Mouse (Mus musculus): ENCODE data around the gene 1700020L24Rik.
A peak's percentile ranks its signal among the peaks of the same experiment; 100 is the strongest.

Gene 1700020L24Rik

DNA sequence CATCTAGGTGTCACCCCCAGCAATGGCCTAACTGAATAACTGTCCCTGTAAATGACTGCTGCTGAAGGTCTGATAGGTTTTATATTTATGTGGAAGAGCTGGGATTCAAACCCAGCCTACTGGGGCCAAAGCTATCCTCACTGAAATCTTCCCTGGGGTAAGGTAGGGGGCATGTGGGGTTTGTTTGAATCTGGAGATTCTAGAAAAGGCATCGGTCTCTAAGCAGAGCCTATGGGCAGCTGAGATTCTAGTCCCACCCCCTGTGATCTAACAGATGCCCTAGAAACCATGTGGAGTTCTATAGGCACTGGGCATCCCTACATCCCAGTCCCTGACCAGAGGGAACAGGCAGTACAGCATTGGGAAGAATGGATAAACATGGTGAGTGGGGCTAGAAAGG, at the start of gene 1700020L24Rik:
TSS of gene 1700020L24Rik (plus strand) at position 301 of the 400 bp plus-strand sequence.
- DNase-seq: no peak

DNA sequence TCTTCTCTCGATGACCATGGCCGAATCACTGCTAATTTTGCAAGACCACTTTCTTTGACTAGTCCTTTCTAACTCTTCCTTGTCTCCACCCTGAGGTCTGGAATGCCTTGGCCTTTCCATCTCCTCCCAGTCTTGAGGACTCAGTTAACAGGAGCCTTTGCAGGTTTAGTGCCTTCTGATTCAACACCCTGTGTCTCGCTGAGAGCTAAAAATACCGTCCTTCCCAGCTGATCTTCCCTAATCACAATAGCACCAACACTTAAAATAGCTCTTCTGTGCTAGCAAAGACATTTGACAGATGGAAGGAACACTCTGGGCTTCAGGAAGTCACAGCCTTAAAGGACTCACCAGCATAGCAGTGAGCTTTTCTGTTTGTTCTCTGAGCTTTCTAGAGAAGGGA, 44.4 kb upstream of the 1700020L24Rik start:
- peak; percentile 63 for DNase-seq

DNA sequence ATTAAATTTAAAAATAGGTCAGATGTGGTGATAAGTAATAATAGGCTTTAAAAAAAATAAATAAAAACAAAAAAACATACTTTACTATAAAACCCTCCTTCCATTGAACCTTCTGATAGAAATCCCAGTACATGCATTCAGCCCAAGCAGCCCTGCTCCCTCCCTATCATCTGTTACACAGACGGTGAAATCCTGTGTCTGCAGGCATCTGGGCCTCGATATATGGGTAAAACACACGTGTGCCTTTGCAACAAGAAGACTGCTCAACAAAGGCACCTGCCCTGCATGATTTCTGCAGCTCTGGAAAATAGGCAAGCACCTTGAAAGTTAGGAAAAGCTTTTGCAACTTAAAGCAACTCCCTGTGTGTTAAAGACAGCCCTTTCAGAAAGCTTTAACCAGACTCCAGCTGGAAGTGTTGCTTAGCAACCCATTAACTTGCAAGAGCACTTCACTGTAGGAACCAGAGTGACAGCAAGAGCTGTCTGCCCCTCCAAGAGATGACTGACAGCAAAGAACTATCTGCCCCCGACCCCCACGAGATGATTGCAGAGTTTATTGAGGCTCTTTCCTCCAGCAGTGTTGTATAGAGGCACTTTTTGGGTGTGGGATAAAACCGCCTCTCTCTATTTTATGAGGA, 42.6 kb upstream of the 1700020L24Rik start:
- no peak for DNase-seq

DNA sequence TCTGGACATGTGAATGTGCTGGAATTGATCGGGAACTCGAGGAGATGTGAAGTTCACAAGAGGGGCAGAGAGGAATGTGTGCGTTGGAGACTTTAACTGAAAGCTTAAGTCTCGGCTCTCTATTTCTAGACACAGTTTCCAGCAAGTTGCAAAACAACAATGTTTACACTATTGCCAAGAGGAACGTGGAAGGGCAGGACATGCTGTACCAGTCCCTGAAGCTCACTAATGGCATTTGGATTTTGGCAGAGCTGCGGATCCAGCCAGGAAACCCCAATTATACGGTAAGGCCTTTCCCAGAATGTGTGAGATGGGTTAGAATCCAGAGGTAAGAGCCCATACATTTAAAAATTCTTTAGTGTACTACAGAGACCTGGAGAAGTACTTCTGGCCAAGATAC, 39.9 kb upstream of the 1700020L24Rik start:
- no peak for DNase-seq

DNA sequence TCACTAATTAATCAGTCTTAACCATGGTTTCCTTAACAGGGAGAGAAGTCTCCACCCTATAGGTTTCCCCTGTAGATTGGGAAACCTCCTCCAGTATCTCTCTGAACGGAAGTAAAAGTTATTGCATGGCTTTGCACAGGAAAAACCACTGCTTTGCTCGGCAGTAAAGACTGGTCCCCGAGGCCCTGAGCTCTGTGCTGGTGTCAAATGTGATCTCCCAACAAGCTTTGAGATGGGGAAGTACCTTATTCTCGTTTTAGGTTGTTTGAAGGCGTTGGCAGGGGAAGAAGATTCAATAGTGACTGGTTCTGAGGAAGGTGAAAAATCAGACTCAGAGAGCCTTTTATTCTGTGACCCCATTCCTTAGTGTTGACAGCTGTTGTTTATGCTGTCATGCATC, 38.8 kb upstream of the 1700020L24Rik start:
- DNase-seq: no peak

DNA sequence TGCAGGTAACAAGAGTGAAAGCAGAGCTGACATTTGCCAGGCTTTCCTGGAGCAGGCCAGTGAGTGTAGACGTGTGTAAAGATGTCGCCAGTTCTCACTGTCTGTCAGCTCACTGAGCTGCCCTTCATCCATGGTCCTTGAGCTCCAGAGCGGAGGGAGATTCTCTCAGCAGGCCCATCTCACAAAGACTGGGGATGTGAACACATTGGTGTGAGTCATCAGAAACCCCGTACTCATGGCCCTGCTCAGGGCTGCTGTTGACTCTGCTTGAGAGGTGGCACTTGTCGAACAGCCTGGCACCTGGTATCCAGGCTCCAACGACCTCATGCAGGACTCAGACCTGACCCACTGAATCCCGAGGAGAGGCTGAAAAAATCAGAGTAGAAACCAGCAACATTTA, 33.7 kb upstream of the 1700020L24Rik start:
- DNase-seq: no peak

DNA sequence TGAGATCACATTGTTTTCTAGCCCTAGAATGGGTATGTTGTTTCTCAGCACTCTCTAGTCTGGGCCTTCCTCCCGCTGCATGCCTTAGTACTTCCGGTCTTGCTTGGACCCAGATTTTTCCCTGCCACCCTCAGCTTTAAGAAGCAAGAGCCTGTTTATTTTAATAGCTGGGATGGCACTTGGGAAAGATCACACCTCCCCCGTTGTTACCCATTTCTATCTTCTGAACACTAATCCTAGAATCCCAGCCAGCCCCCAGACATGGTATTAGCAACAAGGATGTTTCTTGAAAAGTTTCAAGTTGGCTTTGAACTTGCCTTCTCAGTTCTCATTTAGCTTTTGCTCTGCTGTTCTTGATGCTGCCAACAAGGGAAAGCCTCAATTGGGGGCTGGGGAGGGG, 31.1 kb upstream of the 1700020L24Rik start:
- no peak for DNase-seq

DNA sequence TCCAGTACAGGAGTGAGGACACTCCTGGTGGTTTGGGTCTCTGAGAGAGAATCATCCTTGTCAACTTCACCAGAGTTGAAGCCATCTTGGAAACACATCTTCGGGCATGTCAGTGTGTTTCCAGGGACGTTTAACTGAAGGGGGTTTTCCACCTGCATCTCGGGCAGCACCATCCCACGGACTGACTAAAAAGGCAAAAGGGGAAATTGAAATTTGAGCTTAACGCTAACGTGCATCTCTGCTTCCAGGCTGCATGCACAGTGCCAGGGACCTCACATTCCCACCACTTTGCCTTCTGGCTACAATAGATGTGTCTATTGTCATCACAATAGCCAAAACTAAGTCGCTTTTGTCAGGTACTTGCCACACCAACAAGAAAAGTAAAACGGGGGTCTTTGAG, 29.2 kb upstream of the 1700020L24Rik start:
- no peak for DNase-seq

DNA sequence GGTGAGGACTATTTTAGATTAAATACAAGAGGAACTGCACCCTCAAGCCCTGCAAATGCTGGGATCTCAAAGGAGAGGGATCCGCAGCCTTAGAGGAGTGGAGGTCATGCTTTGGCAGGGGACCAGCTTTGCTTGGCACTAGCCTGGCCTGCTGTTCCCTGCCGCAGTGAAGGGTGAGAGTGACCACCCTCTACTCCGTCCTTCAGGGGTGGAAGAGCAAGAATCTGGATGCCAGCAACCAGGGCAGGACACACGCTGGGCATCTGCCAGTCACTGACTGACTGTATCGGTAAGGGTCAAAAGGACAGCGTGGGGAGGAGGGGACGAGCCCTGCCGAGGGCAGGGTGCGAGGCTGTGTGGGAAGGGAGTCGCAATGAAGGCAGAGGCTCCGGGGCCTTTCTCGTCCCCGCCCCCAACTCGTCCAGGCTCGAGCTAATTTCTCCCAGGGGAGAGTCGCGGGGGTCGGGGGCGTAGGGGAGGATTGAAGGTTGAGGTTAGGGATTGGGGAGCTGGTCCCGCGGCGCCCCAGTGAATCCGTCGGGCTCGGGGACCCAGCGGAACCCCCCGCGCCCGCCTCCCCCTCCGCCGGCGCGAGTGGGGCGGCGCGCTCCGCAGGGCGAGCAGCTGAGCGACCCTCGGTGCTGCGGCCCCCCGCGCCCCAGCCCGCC, 28.3 kb upstream of the 1700020L24Rik start, which contains the start of gene Rasl10b:
TSS of gene Rasl10b (plus strand) at position 51 of the 668 bp plus-strand sequence.
- no peak for DNase-seq

DNA sequence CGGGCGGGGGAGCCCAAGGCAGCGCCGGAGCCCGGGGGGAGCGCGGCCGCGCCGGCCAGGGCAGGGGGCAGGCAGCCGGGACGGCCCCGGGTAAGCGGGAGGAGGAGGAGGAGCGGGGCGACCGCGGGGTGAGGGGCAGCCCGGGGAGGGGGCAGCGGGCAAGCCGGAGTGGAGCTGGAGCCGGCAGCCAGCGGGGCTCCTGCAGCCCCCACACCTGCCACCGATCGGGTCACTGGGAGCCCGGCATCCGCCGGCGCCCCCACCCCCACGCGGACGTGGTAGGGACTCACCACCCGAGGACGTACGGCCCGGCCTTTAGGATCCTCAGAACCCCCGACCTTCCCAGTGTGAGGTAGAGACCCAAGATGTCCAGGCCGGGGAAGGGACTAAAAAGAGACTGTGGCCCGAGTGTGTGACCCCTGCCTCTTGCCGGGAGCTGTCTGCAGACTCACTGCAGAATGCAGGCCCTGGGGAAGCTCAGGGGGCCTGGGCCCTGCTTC, 27.6 kb upstream of the 1700020L24Rik start:
- DNase-seq: no peak

DNA sequence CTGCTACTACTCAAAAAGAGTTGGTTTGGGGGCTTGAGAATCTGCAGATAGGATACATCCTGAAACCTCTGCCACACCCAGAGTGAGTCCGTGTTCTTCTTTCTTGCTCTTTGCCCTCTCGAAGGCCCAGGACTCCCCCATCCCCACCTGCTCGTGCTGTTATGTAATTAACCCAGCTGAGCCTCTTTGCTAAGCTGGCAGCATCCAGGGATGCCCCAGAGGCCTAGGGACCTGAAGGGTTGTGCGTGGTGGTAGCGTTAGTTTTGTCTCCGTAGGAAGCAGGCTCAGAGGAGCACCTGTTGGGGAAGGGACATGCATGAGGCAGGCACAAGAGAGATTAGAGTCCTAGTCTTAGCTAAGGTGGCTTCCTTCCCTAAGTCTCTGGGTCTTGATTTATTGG, 27.0 kb upstream of the 1700020L24Rik start:
- no peak for DNase-seq

DNA sequence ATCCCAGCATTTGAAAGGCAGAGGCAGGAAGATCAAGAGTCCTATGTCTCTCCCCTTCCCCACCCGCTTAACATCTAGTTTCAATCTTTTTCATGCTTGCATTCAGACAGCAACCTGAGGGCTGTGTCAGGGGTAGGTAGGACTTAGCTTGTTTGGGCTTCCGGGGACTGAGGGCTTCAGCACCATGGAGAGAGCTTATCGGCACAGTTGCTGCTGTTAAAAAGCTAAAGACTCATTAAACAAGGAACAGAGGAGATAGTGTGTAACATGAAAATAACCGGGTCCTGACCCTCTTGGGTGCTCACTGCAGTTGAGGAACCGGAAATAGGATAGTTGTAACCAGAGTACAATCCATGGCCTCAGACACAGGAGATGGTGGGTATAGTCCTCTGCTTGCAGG, 20.4 kb upstream of the 1700020L24Rik start:
- DNase-seq: no peak

DNA sequence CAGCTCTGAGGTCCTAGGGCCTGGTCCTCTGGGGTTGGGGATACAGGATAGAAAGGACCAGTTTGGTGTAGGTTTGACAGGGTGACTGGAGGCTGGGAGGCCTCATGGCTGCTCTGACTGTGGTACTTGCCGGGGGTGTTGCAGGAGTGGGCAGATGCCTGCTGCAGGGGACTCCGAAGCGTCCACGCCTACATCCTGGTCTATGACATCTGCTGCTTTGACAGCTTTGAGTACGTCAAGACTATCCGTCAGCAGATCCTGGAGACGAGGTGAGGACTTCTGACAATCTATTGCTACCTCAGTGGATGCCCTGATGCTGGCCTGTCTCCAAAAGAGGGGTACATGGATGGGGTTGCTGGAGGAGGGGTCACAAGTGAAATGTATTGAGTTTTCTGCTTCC, 19.8 kb upstream of the 1700020L24Rik start:
- peak; percentile 64 for DNase-seq

DNA sequence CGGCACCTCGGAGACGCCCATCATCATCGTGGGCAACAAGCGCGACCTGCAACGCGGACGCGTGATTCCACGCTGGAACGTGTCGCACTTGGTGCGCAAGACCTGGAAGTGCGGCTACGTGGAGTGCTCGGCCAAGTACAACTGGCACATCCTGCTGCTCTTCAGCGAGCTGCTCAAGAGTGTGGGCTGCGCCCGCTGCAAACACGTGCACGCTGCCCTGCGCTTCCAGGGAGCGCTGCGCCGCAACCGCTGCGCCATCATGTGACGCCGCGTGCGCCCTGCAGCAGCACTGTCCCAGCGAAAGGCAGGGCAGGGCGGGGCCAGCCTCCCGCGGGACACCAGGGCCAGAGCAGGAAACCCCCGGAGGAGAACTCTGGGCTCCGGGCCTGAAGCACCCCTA, 18.9 kb upstream of the 1700020L24Rik start:
- peak; percentile 82 for DNase-seq

DNA sequence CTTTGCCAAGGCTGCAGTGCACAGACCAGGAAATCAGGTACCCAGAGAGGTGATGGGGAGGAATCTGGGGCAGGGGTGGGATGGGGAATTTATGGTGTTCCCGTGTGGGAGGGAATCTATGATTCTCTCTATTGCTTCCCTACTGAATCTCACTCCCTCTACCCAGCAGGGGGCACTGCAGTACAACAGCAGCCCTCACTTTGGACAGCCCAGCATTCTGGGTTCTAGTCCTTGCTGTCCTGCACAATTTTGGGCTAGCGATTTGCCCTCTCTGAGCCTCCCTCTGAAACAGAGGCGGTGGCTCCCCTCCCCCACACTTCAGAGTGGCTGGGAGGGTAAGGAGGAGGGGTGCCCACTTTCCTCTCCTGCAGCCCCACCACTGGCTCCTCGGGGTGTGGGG, 17.1 kb upstream of the 1700020L24Rik start:
- DNase-seq: no peak

DNA sequence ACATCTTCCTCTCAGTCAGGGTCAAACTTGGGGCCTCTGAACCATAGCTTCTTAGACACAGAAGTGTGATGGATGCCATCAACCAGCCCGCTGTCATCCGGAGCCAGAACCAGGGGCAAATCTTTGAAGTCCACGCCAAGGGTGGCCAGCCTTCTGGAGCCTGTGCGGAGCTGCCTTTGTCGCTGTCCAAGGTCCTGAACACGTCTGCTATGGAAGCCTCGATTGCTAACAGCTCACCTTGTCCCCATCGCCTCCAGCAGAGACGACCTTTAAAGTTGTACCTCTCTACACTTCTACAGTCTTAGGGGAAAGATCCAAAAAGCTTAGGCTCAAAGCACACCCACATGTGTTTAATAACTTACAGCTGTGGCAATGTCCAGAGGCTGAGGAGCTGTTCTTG, 16.2 kb upstream of the 1700020L24Rik start:
- no peak for DNase-seq

DNA sequence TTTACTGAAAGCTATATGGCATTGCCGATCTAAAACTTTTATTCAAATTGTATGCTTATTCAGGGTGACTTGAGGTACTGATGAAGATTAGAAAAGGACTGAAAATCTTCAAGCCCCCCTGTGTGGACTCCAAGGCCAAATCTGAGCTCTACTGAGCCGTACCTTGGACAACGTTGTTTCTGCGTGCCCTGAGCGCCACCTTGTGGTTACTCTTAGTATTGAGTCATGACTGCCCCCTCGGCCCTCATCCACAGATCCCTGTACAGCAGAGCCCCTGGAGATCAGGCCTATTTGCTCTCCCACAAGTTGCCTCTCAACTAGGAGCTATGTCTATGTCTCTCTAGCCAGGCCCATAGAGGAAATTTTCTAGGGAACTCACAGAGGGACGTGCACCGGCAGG, 12.8 kb upstream of the 1700020L24Rik start:
- DNase-seq: peak; percentile 70

DNA sequence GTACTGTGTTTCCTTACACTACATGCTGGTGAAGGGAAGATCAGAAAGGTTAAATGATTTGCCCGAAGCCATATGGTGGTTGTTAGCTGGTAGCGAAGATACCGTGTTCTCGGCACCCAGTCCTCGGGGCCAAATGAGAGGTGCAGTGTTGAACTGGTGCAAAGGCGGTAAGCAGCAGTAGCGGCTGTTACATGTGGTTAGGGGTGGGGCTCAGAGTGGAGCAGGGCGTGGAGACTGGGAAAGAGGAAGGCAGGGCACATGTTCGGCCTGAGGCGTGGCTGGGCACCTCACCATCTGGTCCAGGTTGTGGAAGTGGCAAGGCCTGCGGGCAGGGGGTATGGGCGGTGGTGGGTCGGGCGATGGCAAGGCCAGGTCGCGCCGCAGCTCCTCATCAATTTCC, 10.5 kb upstream of the 1700020L24Rik start:
- DNase-seq: no peak

DNA sequence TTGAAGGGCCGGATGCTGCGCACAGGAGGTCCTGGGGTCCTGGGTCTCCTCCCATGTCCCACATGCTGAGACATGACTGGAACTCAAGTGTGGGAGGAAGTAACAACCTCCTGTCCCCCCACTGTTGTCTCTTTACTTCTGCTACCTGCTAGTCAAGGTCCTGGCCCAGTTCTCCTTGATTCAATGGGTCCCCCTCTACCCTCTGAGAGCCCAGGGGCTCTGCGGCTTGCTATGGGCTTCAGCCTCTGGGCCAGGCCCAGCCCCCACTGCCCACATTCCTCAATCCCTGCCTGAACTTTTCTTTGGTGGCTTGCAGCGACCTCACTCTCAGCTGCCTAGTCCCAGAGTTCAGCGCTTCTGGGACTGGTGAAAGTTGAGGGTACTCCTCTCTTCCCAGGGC, 8.1 kb upstream of the 1700020L24Rik start, which contains the start of gene Gas2l2:
TSS of gene Gas2l2 (minus strand) at position 101 of the 400 bp plus-strand sequence.
- no peak for DNase-seq

DNA sequence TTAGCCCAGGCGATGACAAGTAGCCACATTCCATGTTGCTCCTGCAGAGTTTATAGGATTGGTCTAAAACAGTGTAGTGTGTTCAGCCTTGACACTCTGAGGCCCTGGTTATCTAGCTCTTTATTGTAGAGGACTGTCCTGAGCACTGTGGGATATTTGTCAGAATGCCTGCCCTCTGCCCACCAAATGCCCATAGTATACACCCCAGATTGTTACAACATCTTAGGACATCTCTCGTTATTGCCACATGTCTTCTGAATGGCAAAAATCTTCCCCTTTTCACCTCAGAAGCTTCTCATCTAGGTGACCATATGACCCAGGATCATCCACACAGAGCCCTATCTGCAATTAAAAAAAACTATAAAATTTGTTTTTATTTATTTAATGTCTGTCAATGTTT, 4.9 kb upstream of the 1700020L24Rik start:
- DNase-seq: no peak

DNA sequence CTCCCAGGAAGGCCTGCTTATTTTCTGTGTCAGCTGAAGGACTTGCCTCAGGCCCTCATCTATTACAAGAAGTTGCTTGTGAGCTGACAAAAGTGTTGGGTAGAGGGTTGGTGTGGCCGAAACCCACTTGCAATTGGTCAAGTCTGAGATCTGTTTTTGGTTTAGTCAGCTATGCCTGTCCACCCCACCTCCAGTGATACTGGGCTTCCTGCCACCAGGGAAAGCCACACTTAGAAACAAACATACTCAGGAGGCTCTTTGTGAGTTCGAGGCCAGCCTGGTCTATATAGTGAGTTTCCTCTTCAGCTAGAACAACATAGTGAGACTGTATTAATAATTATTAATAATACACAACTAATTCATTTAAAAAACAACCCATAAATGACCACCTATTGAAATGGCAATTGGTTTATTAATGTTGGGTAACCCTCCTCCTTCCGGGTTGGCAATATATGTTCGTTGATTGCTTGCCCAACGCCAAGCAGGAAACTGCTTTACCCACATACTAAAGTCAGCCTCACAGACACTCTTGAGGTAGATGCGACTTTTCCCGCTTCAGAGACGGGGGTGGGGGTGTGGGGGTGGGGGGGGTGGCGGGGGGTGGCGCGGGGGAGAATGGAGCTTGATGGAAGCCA, 2.1 kb downstream of the 1700020L24Rik start:
- DNase-seq: no peak

DNA sequence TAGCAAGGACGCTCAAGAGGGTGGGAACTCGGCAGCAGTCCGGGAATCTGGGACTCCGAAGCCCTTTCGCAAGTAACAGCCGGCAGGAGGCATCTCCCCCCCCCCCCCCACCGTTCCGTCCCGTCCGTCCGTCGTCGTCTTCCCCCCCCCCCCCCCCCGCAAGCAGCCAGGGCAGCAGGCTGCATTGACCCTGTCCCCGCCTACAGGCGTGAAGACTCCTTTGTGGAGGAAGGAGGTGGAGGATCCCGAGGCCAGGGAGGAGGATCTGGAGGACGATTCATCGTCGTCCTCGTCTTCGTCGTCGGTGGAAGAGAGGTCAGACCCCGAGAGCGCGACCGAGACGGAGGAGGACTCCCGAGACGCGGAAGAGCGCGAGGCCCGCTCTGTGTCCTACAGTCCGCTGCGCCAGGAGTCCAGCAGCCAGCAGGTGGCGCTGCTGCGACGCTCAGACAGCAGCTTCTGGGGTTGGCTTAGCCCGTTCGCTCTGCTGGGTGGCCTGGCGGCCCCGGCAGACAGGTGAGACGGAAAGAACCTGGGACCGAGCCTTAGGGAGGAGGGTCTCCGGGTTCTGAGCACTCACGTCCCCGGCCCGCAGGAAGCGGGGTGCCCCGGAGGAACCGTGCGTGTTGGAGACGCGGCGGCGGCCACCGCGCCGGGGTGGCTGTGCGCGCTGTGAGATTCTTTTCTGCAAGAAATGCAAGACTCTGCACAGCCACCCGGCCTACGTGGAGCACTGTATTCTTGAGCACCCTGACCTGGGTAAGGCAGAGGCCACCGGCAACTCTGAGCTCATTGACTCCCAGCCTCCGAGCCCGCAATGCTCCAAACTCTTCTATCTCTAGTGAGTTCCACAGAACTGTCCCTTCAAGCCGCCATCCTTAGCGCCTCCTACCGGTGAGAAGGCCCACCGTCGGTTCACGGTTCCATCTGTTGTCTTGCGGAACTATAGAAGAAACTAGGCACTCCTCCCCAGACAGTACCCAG, 2.9 kb downstream of the 1700020L24Rik start:
- peak; percentile 83 for DNase-seq

DNA sequence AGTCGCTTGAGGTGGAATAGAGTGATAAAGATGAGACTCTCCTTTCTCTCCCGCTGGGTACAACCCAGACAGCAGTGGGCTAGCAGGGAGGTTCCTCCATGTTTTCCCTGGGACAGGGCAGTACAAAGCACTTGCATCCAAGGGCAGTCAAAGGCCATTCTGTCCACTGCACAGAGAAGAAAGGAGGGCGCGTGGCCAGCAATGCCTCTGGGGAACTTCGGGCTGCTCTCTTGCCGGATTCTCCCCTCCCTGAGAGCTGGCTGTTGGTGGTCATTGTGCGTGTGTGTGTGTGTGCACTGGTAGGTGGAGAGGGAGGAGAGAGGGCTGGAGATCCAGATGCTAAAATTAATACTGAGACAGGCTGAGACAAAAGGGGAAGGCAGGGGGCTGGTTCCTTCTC, 3.8 kb downstream of the 1700020L24Rik start:
- no peak for DNase-seq
